Mouse (Mus musculus) testis, postnatal 14 days (tissue): ENCODE results near the gene St3gal4.

ENCODE experiments used
- DNase-seq: peaks from one replicate; pipeline ENCODE4 v3.0.0; 2021; ENCODE audit warnings: low spot score

St3gal4 gene

DNA sequence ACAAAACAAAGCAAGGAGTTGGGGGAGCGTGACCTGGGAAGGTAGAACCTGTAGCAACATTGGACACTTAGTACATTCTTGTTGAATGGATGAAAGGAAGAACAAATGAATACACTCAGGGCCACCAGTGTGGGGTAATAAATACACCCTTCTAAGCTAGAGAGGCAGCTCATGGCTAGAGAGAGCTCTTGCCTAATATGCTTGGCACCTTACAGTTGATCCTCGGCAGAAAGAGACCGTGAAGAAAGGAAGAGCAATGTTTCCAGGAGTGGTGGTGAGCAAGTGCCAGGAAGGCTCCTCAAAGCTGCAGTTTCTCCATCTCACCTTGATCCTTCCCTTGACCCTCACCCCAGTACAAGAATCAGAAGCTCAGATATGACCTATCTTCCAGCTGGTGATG is 9.5 kb upstream of the St3gal4 start:
- no peak for DNase-seq

DNA sequence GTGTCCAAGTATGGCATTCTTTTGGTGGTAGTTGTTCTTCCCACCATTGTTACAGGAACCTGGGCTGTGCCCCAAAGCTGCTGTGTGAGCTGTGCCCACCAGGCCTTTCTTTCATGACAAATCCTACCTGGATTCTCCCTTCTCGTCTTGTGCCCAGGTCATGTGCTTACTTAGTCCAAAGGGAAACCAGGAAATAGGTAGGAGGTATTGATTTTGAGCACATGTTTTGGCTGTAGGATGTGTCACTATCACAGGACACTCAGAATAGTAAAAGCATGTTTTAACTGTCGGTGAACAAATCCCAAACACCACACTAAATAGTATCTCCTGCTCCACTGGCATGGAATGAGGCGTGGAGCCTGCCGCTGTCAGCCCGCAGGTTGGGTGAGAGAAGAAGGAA is 8.5 kb upstream of the St3gal4 start:
- no peak for DNase-seq

- DNase-seq: no peak
Measured at GRCm38 (mm10) chr9:35127147-35127546, 8.1 kb upstream of the St3gal4 start.

DNA sequence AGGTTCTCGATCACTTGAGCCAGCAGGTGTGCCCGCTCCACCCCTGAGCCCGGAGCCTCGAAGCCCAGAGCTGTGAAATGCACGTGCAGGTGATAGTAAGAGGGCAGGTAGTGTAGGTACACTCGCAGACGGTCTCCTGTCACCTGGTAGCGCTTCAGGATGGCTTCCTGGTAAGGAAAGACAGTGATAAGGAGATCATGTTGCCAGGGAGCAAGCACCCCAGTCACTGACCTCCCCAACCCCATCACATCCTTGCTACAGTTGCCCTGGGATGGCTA is 5.5 kb upstream of the St3gal4 start:
- no peak for DNase-seq

GRCm38 (mm10) chr9:35123804-35124677 is 5.0 kb upstream of the St3gal4 start:
- no peak for DNase-seq

DNA sequence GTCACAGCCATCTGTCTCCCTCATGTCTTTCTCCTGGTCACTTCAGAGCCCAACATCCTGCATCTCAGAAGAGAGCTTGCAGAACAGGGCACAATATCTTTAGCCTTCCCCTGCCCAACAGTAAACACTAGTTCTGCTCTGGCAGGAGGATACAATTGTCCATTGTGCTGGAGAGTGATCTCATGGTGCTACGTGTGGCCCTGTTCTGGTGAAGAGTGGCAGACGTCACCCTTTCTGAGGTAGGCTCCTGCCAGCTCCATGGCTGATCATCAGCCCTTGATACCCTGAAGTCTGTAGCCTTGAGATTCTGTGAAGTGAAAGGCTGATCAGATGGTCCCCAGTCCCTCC is 4.4 kb upstream of the St3gal4 start:
- no peak for DNase-seq

DNA sequence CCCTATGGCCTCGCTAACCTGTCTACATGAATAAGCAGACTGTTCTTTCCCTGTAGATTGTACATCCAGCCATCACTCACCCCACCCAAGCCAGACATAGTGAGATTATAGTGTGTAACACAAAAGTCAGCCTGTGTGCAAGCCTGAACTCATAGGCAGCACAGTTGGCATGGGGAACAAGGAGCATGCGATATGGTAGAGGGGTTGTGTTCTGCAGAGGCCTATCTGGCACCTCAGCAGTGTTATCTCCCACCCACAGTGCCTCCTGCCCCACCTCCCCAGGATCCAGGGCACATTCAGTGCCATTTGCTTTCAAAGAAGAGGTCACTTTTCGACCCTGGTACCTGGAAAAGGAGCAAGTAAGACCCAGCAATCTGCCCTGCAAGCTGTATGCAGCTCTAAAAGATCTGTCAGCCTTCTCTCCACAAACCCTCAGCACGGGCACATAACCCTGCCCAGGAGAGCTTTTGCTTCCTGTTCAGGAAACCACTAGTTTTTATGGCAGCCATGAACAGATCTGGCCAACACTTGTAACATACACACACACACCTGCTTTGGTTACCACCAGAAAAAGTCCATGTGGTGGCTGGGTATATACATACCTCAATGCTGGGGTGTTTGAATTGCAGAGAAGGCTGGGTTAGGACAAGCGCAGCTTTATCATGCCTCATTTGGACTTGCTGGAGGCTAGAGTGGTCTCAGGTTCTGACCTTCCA is 3.6 kb upstream of the St3gal4 start:
- no peak for DNase-seq

DNA sequence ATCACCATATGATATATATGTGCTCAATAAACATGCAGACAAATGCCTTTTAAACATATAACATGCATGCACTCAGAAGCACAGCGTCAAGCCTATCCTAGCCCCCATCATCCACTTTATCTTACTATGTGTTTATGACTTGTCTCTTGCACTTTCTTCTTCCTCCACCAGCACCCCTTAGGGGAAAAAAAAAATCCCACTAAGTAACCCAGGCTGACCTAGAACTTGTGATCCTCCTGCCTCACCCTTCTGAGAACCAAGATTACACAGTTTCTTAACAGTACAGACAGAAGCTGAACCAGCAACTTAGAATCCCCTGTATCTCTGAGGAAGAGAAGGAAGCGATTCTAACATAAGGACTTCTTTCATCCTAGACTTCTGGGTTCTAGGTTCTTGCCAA is 505 bp downstream of the St3gal4 start:
- DNase-seq: no peak

DNA sequence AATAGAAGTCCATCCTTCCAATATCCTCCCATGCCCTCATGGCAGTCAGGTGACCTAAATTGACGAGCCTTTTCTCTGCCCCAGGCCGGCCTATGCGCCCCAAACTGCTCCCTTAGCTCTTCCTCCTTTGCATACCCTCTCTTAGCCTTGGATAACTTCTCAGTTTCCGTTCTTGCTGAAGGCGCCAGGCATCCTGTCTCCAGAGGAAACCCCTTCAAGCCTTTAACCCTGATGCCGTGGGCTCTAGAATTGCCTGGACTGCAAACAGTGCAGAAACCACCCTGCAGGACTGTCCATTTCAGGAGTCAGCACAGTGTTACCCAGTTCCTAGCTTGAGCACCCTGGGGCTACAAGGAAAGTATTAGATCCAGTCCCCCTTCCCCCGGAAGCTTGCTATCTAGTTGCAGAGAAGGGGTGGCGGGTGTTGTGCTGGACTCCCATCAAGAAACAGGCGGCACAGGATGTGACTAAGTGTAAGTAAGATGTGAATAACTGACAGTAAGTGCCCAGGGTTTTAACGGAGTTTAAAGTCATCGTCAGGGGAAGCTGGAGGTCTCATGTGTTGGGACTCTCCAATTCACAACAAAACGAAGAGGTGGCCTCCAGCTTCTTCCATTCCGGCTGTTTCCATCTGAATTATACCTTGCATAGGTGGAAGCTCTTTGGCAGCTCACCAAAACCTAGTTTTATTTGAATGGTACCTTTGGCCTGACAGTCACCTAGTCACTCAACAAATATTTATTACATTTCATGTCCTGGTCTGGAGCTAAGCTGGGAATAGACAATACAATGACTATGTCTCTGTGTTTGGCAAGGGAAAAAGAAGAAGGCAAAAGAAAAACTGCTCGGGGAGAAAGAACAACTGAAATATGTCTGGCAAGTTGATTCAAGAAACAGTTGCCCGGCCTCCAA is 1.4 kb downstream of the St3gal4 start:
- no peak for DNase-seq

GRCm38 (mm10) chr9:35116391-35117381 is 2.4 kb downstream of the St3gal4 start:
- peak; percentile 77 for DNase-seq

GRCm38 (mm10) chr9:35115804-35116203 is 3.3 kb downstream of the St3gal4 start:
- no peak for DNase-seq

DNA sequence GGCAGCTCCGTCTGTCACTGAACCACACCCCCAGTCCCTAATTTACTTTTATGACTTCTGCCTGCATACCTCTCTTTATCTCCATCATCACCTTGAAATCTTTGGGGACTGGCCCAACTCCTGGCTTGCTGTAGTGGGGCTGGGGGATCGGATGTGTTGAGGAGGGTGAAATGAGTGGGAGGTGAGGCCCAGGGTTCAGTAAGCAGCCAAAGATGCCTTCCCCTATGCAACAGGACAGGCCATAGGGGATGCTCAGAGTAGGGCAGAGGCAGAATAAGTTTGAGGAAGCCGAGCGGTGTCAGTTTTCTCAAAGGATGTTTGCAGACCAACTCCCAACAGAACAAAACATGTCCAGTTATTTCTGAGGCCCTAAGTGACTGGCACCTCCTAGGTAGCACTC is 3.8 kb downstream of the St3gal4 start:
- no peak for DNase-seq

- DNase-seq: no peak
Measured at GRCm38 (mm10) chr9:35114234-35114633, 4.8 kb downstream of the St3gal4 start.

GRCm38 (mm10) chr9:35111941-35112595 is 7.0 kb downstream of the St3gal4 start:
- peak; percentile 85 for DNase-seq

DNA sequence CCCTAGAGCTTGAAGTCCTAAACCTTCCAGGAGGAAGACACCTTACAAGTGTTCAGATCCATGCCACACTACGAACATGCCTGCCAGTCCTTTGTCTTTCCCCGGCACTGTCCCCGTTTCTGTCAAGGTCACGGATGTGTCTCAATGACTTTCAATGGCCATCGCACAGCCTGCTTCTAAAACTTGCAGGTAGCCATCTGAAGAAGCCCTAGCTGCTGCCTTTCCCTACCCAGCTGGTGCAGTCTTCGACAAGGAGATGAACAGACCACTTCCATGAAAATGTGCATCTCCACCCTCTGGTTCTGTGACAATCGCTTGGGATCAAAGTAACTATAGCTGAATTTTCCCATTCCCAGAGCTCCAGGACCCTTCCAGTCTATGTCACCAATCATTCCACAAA is 7.6 kb downstream of the St3gal4 start:
- DNase-seq: no peak

- no peak for DNase-seq
Measured at GRCm38 (mm10) chr9:35110567-35110966, 8.5 kb downstream of the St3gal4 start.

DNA sequence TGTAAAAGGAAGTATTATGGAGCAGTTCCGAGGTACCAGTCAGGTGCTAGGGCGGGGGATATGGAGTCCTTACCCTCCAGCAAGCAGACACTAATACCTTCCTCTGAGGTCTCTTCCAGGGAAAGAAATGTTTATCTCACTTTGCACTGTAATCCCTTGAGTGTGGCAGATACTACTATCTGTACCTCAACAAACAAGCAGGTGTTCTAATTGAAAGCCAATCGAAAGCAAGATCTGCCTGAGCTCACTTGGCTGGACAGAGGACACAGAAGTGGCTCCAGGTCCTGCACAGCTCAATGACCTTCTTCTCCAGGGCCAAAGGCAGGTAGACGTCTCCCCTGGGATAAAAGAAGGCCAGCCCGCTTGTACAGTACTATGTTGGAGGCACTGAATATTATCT is 9.0 kb downstream of the St3gal4 start:
- no peak for DNase-seq

GRCm38 (mm10) chr9:35108916-35109315 is 10.2 kb downstream of the St3gal4 start:
- no peak for DNase-seq

DNA sequence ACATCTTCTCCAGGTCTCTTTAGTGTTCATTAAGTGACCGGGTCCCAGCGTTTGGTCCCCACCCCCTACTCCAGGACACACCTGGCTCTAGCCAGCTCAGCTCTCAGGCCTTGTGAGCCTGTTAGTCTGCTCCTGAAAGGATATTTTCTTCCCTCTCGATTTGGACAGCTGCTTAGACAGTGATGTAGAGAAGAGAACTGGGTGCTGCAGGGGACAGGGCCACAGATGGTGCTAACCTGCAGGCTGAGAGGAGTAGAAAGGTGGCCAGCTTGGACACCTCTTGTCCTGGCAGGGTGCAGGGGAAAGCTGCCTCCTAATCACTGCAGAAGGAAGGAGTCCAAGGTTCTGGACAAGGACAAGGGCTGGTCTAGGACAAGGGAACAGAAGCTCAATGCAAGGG is 11.0 kb downstream of the St3gal4 start:
- DNase-seq: no peak

DNA sequence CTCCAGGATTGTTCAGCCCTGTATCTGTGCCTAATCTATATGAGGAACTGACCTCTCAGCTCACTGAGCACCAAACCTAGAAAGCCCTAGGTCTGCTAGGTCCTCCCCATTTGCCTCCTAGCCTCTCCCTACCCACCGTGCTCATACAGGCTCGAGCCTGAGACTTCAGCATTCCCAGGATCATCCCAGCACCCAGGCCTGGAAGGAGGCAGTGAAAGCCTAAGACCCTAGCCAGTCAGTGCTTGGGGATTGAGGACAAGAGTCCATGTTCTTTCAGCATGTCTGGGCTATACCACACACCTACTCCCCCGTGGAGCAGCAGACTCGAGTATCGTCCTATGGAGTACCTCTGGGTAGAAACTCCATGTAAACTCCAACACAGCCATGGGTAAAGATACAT is 11.7 kb downstream of the St3gal4 start:
- no peak for DNase-seq
